Mouse (Mus musculus) stomach, postnatal 0 days (tissue): Measurements from ENCODE around the gene Dnajc11.

ENCODE experiments used
- CTCF ChIP-seq: IDR thresholded peaks from 2 replicates; pipeline ENCODE4 v1.5.1; 2016; ENCODE audit warnings: antibody characterized with exemption, low read depth, mild to moderate bottlenecking, moderate library complexity
- EP300 ChIP-seq: optimal IDR thresholded peaks from 2 replicates; pipeline ENCODE3; 2016; ENCODE audit warnings: antibody characterized with exemption

DNA sequence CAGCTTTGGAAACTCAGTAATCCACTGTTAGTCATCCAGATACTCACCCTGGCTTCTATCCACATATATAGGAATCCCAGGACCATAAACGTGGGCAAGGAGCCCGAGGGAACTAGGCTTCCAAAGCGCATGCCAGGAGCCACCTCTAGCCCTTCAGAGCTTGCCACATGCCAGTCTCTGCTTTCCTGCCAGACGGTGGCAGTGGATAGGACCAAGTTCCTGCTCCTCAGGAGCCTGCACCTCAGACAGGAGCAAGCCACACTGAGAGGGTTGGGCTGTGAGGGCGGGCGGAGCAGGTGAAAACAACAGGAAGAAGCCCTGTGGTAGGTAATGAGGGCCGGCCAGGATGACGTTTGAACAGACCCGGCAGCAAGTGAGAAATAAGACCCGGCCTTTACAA lies 52.4 kb downstream of the Dnajc11 start:
- TF ChIP-seq CTCF (peak; percentile 44), EP300 (no peak)
